Mouse (Mus musculus): Measurements from ENCODE around the gene Vsig8. TPM values are rescaled to one million over a fixed set of nuclear protein-coding genes. Genes with fewer than 3 reads are reported as not detected.

Gene Vsig8
- polyA plus RNA-seq, 1 experiment = not detected

- TF ChIP-seq CTCF (IDR thresholded peaks at IDR 0.05; ENCODE audit: borderline replicate concordance, insufficient read depth, low read length) (no peak), POLR2A (IDR thresholded peaks at IDR 0.05; ENCODE audit: low read depth, low read length) (no peak)
- H3K27ac ChIP-seq (ENCODE audit: insufficient read depth, low read length) = no peak overlapping the region
- 0 out of 2 replicates have a peak, but pooled peaks cover 3% of the 10 kb centered on the region for H3K4me1 ChIP-seq (ENCODE audit: control insufficient read depth, insufficient read depth, low read length)
Observed at GRCm38 (mm10) chr1:172514551-172515268, 41.0 kb upstream of the Vsig8 start.

GRCm38 (mm10) chr1:172515396-172515795, 40.3 kb upstream of the Vsig8 start:
- H3K27ac ChIP-seq (ENCODE audit: insufficient read depth, low read length) = no peak overlapping the region
- no peak overlapping the region for H3K4me3 ChIP-seq (ENCODE audit: insufficient read depth, low read length)
- H3K4me1 ChIP-seq (ENCODE audit: control insufficient read depth, insufficient read depth, low read length) = 0 out of 2 replicates have a peak, but pooled peaks cover 6% of the 10 kb centered on the region
- TF ChIP-seq CTCF (IDR thresholded peaks at IDR 0.05; ENCODE audit: borderline replicate concordance, insufficient read depth, low read length) (no peak), POLR2A (IDR thresholded peaks at IDR 0.05; ENCODE audit: low read depth, low read length) (no peak)

More at GRCm38 (mm10) chr1:172514551-172515268, 41.0 kb upstream of the Vsig8 start:
- H3K4me3 ChIP-seq (ENCODE audit: insufficient read depth, low read length) = no peak overlapping the region

GRCm38 (mm10) chr1:172518013-172518412, 37.7 kb upstream of the Vsig8 start:
- TF ChIP-seq CTCF (IDR thresholded peaks at IDR 0.05; ENCODE audit: borderline replicate concordance, insufficient read depth, low read length) = peak; percentile 34; the same call in 1 of the 2 replicates
- TF ChIP-seq POLR2A (IDR thresholded peaks at IDR 0.05; ENCODE audit: low read depth, low read length) = no peak
- Histone ChIP-seq H3K4me1 (ENCODE audit: control insufficient read depth, insufficient read depth, low read length) (0 out of 2 replicates have a peak, but pooled peaks cover 6% of the 10 kb centered on the region), H3K4me3 (ENCODE audit: insufficient read depth, low read length) (no peak overlapping the region), H3K27ac (ENCODE audit: insufficient read depth, low read length) (no peak overlapping the region)

GRCm38 (mm10) chr1:172519644-172520043, 36.1 kb upstream of the Vsig8 start:
- no peak for TF ChIP-seq POLR2A (IDR thresholded peaks at IDR 0.05; ENCODE audit: low read depth, low read length)
- TF ChIP-seq CTCF (IDR thresholded peaks at IDR 0.05; ENCODE audit: borderline replicate concordance, insufficient read depth, low read length) = no peak
- H3K27ac ChIP-seq (ENCODE audit: insufficient read depth, low read length) = peak overlapping the region; percentile 63
- 0 out of 2 replicates have a peak, but pooled peaks cover 6% of the 10 kb centered on the region for H3K4me1 ChIP-seq (ENCODE audit: control insufficient read depth, insufficient read depth, low read length)
- no peak overlapping the region for H3K4me3 ChIP-seq (ENCODE audit: insufficient read depth, low read length)

GRCm38 (mm10) chr1:172520576-172521440, 34.9 kb upstream of the Vsig8 start, which contains the start of gene Cfap45:
TSS of gene Cfap45 (plus strand) at chr1:172520801.
- peak within 1 kb of the TSS; percentile 59 for H3K27ac ChIP-seq (ENCODE audit: insufficient read depth, low read length)
- no peak for TF ChIP-seq POLR2A (IDR thresholded peaks at IDR 0.05; ENCODE audit: low read depth, low read length)
- TF ChIP-seq CTCF (IDR thresholded peaks at IDR 0.05; ENCODE audit: borderline replicate concordance, insufficient read depth, low read length) = no peak
- H3K4me3 ChIP-seq (ENCODE audit: insufficient read depth, low read length) = peak within 1 kb of the TSS; percentile 27
- 0 out of 2 replicates have a peak, but pooled peaks cover 6% of the 10 kb centered on the region for H3K4me1 ChIP-seq (ENCODE audit: control insufficient read depth, insufficient read depth, low read length)

GRCm38 (mm10) chr1:172522524-172522923, 33.2 kb upstream of the Vsig8 start:
- no peak overlapping the region for H3K4me3 ChIP-seq (ENCODE audit: insufficient read depth, low read length)
- TF ChIP-seq CTCF (IDR thresholded peaks at IDR 0.05; ENCODE audit: borderline replicate concordance, insufficient read depth, low read length) (no peak), POLR2A (IDR thresholded peaks at IDR 0.05; ENCODE audit: low read depth, low read length) (no peak)
- H3K27ac ChIP-seq (ENCODE audit: insufficient read depth, low read length) = no peak overlapping the region
- H3K4me1 ChIP-seq (ENCODE audit: control insufficient read depth, insufficient read depth, low read length) = 0 out of 2 replicates have a peak, but pooled peaks cover 6% of the 10 kb centered on the region

GRCm38 (mm10) chr1:172523699-172524101, 32.0 kb upstream of the Vsig8 start:
- TF ChIP-seq CTCF (IDR thresholded peaks at IDR 0.05; ENCODE audit: borderline replicate concordance, insufficient read depth, low read length) = no peak
- TF ChIP-seq POLR2A (IDR thresholded peaks at IDR 0.05; ENCODE audit: low read depth, low read length) = no peak
- Histone ChIP-seq H3K27ac (ENCODE audit: insufficient read depth, low read length) (no peak overlapping the region), H3K4me1 (ENCODE audit: control insufficient read depth, insufficient read depth, low read length) (0 out of 2 replicates have a peak, but pooled peaks cover 6% of the 10 kb centered on the region), H3K4me3 (ENCODE audit: insufficient read depth, low read length) (no peak overlapping the region)

- H3K4me1 ChIP-seq (ENCODE audit: control insufficient read depth, insufficient read depth, low read length) = peaks cover under 1% of the 10 kb centered on the region; the same call in 1 of the 2 replicates
- H3K4me3 ChIP-seq (ENCODE audit: insufficient read depth, low read length) = no peak overlapping the region
- peak overlapping the region; percentile 6; the same call in 1 of the 2 replicates for H3K27ac ChIP-seq (ENCODE audit: insufficient read depth, low read length)
- TF ChIP-seq CTCF (IDR thresholded peaks at IDR 0.05; ENCODE audit: borderline replicate concordance, insufficient read depth, low read length) (no peak), POLR2A (IDR thresholded peaks at IDR 0.05; ENCODE audit: low read depth, low read length) (no peak)
Observed at GRCm38 (mm10) chr1:172525027-172525764, 30.5 kb upstream of the Vsig8 start.

- no peak overlapping the region for H3K4me3 ChIP-seq (ENCODE audit: insufficient read depth, low read length)
Observed at GRCm38 (mm10) chr1:172525971-172526370, 29.8 kb upstream of the Vsig8 start.

More at GRCm38 (mm10) chr1:172525971-172526370, 29.8 kb upstream of the Vsig8 start:
- Histone ChIP-seq H3K4me1 (ENCODE audit: control insufficient read depth, insufficient read depth, low read length) (peaks cover 7% of the 10 kb centered on the region; the same call in 1 of the 2 replicates), H3K27ac (ENCODE audit: insufficient read depth, low read length) (no peak overlapping the region)
- TF ChIP-seq POLR2A (IDR thresholded peaks at IDR 0.05; ENCODE audit: low read depth, low read length) (no peak), CTCF (IDR thresholded peaks at IDR 0.05; ENCODE audit: borderline replicate concordance, insufficient read depth, low read length) (no peak)
